Mouse (Mus musculus) intestine, embryonic 14.5 days (tissue): ENCODE measurements at regions not wholly inside any gene's neighbourhood (a gene's known extent, or its start where the extent isn't known, plus 50 kb on each side); places are given as distances from the start of the nearest gene placed in this dataset.

ENCODE experiments used
- ATAC-seq: fragments of 200-750 bp; cut with Nextera tagmentation; replicated peaks from 2 replicates; pipeline ENCODE4 v1.8.0; 2017; ENCODE audit warnings: low read depth, moderate number of reproducible peaks, moderate TSS enrichment, moderate library complexity; ENCODE audit not compliant: low FRiP score, low TSS enrichment
- DNase-seq: peaks from one replicate; pipeline ENCODE4 v3.0.0-alpha.2; 2018; ENCODE audit warnings: low spot score
- H3K27ac ChIP-seq: fragments of 300-500 bp; sonication (generic); 2 replicates; pipeline ENCODE4 v1.5.1; 2014; ENCODE audit warnings: low read depth, mild to moderate bottlenecking, control low read depth
- H3K27me3 ChIP-seq: fragments of 300-500 bp; sonication (generic); replicated peaks from 2 replicates; pipeline ENCODE4 v1.6.1; 2014; ENCODE audit warnings: low read length, control low read depth; ENCODE audit not compliant: control insufficient read depth, insufficient read depth
- H3K36me3 ChIP-seq: fragments of 300-500 bp; sonication (generic); 2 replicates; pipeline ENCODE4 v1.6.1; 2014; ENCODE audit warnings: low read length, control low read depth; ENCODE audit not compliant: control insufficient read depth, insufficient read depth
- H3K4me1 ChIP-seq: fragments of 300-500 bp; sonication (generic); replicated peaks from 2 replicates; pipeline ENCODE4 v1.6.1; 2014; ENCODE audit warnings: low read length, control low read depth, mixed read lengths; ENCODE audit not compliant: control insufficient read depth, insufficient read depth
- H3K4me2 ChIP-seq: fragments of 300-500 bp; sonication (generic); 2 replicates; pipeline ENCODE4 v1.6.1; 2014; ENCODE audit warnings: low read length
- H3K4me3 ChIP-seq: fragments of 300-500 bp; sonication (generic); 2 replicates; pipeline ENCODE4 v1.5.1; 2014; ENCODE audit warnings: low read depth, low read length, control low read depth, mixed read lengths
- H3K9ac ChIP-seq: fragments of 300-500 bp; sonication (generic); 2 replicates; pipeline ENCODE4 v1.6.1; 2014; ENCODE audit warnings: mild to moderate bottlenecking, low read length
- H3K9me3 ChIP-seq: fragments of 300-500 bp; sonication (generic); 2 replicates; pipeline ENCODE4 v1.6.1; 2016; ENCODE audit warnings: low read length, control low read depth; ENCODE audit not compliant: control insufficient read depth
- WGBS: fragments of 180-500 bp; shearing (Covaris S2); extraction: QIAGEN DNeasy Blood & Tissue Kit; methylation state at CpG from one replicate; pipeline ENCODE4 v1.1.7; 2014; 5-methylcytosine and 5-hydroxymethylcytosine counted together

DNA sequence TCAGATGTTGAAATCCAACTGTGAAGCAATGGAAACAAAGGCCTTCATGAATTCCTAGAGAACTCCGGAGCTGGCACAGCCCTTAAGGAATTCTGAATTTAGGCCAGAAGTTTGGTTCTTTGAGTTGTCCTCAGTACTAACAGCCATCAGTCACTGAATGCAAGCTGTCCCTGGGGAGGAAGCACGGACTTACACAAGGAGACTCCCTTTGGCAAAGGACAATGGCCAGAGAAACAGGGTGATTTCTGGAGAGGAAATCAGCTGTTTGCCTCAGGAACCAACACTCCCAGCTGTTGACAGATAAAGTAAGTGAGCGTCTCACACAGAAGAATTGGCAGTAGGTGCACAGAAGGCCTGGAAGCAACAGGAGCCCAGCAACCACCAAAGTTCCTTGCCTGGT lies 56.8 kb upstream of the Atp2b1 start:
- Histone ChIP-seq H3K4me3 (no peak overlapping the region), H3K27me3 (no peaks in the 10 kb centered on the region), H3K36me3 (no peaks in the 10 kb centered on the region), H3K9me3 (no peaks in the 10 kb centered on the region), H3K9ac (no peak overlapping the region), H3K4me1 (no peaks in the 10 kb centered on the region), H3K27ac (no peak overlapping the region), H3K4me2 (no peak overlapping the region)
- no peak for DNase-seq
- ATAC-seq, result no peak
- 60% methylated on average over 3 of the region's 3 CpGs for WGBS

DNA sequence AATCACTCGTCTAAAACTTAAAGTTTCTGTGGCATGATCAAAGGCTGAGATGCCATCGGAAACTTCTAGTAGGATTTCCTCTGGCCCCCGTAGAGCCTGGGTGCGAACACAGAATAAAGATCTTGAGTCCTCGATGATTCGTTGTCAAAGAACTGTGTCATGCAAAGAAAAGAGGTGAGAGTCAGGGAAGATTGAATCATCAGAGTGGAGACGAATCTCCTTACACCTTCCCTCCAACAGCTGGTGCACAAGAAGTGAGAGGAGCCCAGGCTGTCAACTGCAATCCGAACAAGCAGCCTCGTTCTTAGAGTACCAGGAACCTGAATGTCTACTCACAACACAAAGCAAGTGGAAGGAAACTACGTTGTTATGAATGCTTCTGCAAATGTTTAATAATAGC lies 52.7 kb upstream of the Atp2b1 start:
- H3K9me3 ChIP-seq, result no peaks in the 10 kb centered on the region
- 86% methylated on average over 10 of the region's 10 CpGs for WGBS
- DNase-seq, result no peak
- H3K4me1 ChIP-seq, result no peaks in the 10 kb centered on the region
- no peak overlapping the region for H3K4me2 ChIP-seq
- no peaks in the 10 kb centered on the region for H3K27me3 ChIP-seq
- H3K36me3 ChIP-seq, result no peaks in the 10 kb centered on the region
- H3K4me3 ChIP-seq, result no peak overlapping the region
- H3K9ac ChIP-seq, result no peak overlapping the region
- no peak for ATAC-seq
- H3K27ac ChIP-seq, result no peak overlapping the region

DNA sequence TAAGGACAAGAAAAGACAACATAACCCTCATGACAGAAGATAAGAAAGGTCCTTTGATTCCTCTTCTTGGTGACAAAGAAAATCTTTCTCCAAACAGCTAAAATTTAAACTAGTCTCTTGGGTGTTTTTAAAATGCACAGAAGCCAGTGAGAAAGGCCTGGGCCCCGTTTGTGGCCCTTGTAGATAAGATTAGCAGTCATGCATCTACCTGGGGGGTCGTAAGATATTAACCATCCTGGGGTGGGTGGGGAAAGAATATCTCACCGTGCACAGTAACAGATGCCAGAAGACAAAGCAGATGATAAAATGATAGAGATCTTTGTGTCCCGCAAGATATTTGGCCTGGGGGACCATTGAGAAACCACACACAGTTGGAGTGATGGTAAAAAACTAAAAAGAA lies 51.5 kb upstream of the Atp2b1 start:
- Histone ChIP-seq H3K27me3 (no peaks in the 10 kb centered on the region), H3K36me3 (no peaks in the 10 kb centered on the region), H3K9me3 (no peaks in the 10 kb centered on the region), H3K4me3 (no peak overlapping the region), H3K4me1 (no peaks in the 10 kb centered on the region), H3K27ac (no peak overlapping the region), H3K9ac (no peak overlapping the region), H3K4me2 (no peak overlapping the region)
- 76% methylated on average over 4 of the region's 4 CpGs for WGBS
- DNase-seq (no peak), ATAC-seq (no peak)

- H3K36me3 ChIP-seq, result no peaks in the 10 kb centered on the region
- no peak for ATAC-seq
- WGBS, result 76% methylated on average over 5 of the region's 5 CpGs
- no peaks in the 10 kb centered on the region for H3K9me3 ChIP-seq
- H3K4me1 ChIP-seq, result no peaks in the 10 kb centered on the region
- no peak for DNase-seq
- no peak overlapping the region for H3K9ac ChIP-seq
- H3K27me3 ChIP-seq, result no peaks in the 10 kb centered on the region
- no peak overlapping the region for H3K4me3 ChIP-seq
- H3K27ac ChIP-seq, result no peak overlapping the region
- H3K4me2 ChIP-seq, result no peak overlapping the region
Observed at GRCm38 (mm10) chr10:98864384-98864783, 49.8 kb upstream of the Atp2b1 start.
